Mouse (Mus musculus) ES-Bruce4 (cell line): ENCODE measurements around the gene Kif11.

Experiments
- CTCF ChIP-seq: IDR thresholded peaks from one replicate; pipeline ENCODE4 v1.8.1; 2011; ENCODE audit warnings: low read depth, low read length
- POLR2A ChIP-seq: IDR thresholded peaks from one replicate; pipeline ENCODE4 v1.8.1; 2011; ENCODE audit warnings: low read length; ENCODE audit not compliant: insufficient read depth

DNA sequence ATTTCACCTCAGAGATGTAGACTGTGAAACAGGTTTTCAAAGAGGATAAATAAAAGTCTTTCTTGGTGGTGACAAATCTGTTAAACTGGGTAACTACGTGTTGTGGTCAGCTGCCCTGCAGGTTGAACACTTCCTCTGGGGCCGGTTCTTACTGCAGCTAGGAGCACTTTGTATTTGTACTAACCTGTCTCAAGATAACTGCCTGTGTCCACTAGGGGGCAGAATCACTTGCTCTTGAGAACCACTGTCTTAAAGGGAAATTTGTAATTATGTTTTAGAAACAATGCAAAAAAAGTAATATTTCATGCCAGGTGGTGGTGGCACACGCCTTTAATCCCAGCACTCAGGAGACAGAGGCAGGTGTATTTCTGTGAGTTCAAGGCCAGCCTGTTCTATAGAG lies 43.4 kb downstream of the Kif11 start:
- TF ChIP-seq CTCF (peak; percentile 3), POLR2A (no peak)
